Mouse (Mus musculus): ENCODE data around the gene Ccdc183. TPM values are rescaled to one million over a fixed set of nuclear protein-coding genes. Genes with fewer than 3 reads are reported as not detected.

The Ccdc183 gene
- not detected for polyA plus RNA-seq (2015; fragmentation: Illumina TruSeq; extraction: RNeasy Lipid Tissue Mini Kit (QIAGEN cat#74804); ENCODE audit: insufficient read depth, low read depth, low replicate concordance)

DNA sequence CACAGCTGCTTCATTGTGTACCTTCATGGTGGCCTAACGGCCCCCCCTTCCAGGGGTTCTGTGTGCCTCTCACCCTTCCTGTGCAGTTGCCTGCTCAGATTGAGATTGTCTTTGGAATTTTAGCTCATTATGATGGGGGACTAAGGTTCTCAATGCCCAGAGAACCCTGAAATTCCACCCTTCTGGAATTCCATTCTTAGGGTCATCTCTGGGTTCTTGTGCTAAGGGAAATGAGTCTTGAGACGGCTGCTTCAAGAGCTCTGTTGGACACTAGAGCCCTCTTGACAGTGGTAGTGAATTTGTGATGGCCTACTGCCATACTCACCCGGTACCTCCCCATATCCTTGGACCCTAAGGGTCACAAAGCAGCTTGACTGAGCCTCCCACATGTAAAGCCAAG, at the start of gene Ccdc183:
TSS of gene Ccdc183 (minus strand) at position 101 of the 400 bp plus-strand sequence.

GRCm38 (mm10) chr2:25657652-25658051, 40.2 kb upstream of the Ccdc183 start, which contains the start of gene Lcn5:
Gene Lcn5, plus strand, starts transcription at chr2:25657952.

DNA sequence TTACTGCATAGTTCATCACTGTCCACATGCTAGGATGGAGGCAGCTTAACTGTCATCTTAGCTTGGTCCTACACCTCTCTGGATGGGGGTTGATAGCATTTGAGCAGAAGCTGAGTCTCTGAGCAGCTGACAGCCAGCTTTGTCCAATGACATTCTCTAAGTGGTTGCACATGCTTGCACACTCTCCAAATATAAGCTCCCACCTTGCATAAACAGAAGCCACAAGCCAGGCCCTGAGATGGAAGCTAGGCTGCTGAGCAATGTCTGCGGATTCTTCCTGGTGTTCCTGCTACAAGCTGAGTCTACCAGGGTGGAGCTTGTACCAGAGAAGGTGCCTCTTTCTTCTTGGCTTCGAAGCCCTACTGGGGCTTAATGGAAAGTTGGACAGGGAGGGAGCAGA, 35.4 kb upstream of the Ccdc183 start, which contains the start of gene Lcn8:
TSS of gene Lcn8 (plus strand) at position 219 of the 400 bp plus-strand sequence.

GRCm38 (mm10) chr2:25627811-25628210, 10.3 kb upstream of the Ccdc183 start, which contains the start of gene Fcna:
Gene Fcna, minus strand, starts transcription at chr2:25628030.

GRCm38 (mm10) chr2:25621229-25622200, 4.0 kb upstream of the Ccdc183 start, which contains the start of gene Tmem141:
Gene Tmem141, minus strand, starts transcription at chr2:25622005.

GRCm38 (mm10) chr2:25607761-25608622, 9.5 kb downstream of the Ccdc183 start, which contains the start of gene Rabl6:
Gene Rabl6, minus strand, starts transcription at chr2:25608521.

DNA sequence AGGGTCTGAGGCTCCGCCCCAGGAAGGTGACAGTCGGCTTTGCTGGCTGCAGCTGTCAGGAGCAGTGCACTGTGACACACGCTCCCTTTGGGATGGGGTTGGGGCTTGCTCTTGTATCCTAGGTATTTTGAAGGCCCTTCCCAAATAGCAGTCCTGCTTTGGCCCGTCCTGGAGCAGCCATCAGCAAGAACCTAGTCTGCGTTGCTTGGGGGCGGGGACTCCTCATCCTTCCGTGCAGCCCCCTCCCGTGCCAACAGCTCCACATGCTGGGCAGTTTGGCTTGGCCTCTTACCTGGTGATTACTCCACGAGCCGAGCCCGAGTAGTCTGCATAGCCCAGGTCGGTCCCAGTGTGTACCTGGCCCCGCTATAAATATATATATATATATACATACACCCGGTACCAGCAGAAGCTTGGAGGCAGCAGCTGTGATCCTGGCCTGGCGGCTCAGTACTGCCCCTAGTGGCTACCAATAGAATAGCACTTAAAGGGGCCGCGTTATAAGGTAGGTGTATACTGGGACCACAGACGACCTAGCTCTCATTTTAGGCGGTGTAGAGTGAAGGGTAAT, 36.1 kb downstream of the Ccdc183 start, which contains the start of gene Ajm1:
TSS of gene Ajm1 (minus strand) at position 464 of the 571 bp plus-strand sequence.

DNA sequence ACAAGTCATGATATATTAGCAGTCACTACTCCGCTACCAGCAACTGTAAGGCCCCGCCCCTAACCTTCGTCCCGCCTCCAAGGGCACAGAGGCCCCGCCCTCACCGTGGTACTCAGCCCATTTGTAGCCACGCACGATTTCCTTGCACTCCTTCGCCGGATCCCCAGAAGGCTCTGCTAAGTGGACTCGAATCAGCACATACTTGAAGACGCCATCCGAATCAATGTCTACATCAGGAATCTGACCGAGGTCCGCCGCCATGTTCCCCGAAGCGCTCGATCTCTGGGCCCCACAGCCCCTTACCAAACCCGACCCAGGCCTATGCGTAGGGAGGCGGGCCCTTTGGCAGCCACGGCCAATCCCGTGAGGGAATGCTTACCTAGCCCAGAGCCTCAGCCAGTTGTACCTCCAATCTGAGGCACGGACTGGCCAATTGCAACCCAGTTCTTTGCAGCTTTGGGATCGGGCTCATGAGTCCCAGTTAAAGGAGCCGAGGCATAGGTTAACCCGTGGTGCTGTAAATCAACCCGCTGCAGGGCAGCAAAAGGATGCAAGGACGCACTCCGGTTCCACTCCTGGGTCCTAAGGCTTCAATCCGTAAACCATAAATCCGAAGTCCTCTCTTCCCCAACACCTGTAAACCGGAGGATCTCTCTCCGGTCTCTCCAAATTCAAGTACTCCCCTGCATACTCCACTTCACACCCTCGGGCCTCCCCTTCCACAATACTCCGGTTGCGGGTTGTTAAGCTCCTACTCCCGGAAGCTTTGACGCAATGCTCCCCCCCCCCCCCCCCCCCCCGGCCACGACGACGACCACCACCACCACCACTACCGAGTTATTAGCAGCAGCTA, 42.7 kb downstream of the Ccdc183 start, which contains the start of the genes Mamdc4 and Phpt1:
TSS of gene Mamdc4 (minus strand) at position 267 of the 853 bp plus-strand sequence.
TSS of gene Phpt1 (minus strand) at position 646 of the 853 bp plus-strand sequence.

Other genes starting within 250 kb of the Ccdc183 start
- not detected for gene Sapcd2, start 245.4 kb downstream of the Ccdc183 start, polyA plus RNA-seq (2015; fragmentation: Illumina TruSeq; extraction: RNeasy Lipid Tissue Mini Kit (QIAGEN cat#74804); ENCODE audit: insufficient read depth, low read depth, low replicate concordance)
- gene Entpd2, start 221.8 kb downstream of the Ccdc183 start, polyA plus RNA-seq (2015; fragmentation: Illumina TruSeq; extraction: RNeasy Lipid Tissue Mini Kit (QIAGEN cat#74804); ENCODE audit: insufficient read depth, low read depth, low replicate concordance) = 16.2 TPM
- 96.2 TPM for gene Npdc1, start 218.3 kb downstream of the Ccdc183 start, polyA plus RNA-seq (2015; fragmentation: Illumina TruSeq; extraction: RNeasy Lipid Tissue Mini Kit (QIAGEN cat#74804); ENCODE audit: insufficient read depth, low read depth, low replicate concordance)
- gene Fut7, start 194.4 kb downstream of the Ccdc183 start, polyA plus RNA-seq (2015; fragmentation: Illumina TruSeq; extraction: RNeasy Lipid Tissue Mini Kit (QIAGEN cat#74804); ENCODE audit: insufficient read depth, low read depth, low replicate concordance) = not detected
- 12.8 TPM for gene Abca2, start 189.0 kb downstream of the Ccdc183 start, polyA plus RNA-seq (2015; fragmentation: Illumina TruSeq; extraction: RNeasy Lipid Tissue Mini Kit (QIAGEN cat#74804); ENCODE audit: insufficient read depth, low read depth, low replicate concordance)
- not detected for gene Clic3, start 160.8 kb downstream of the Ccdc183 start, polyA plus RNA-seq (2015; fragmentation: Illumina TruSeq; extraction: RNeasy Lipid Tissue Mini Kit (QIAGEN cat#74804); ENCODE audit: insufficient read depth, low read depth, low replicate concordance)
- gene Paxx, start 156.6 kb downstream of the Ccdc183 start, polyA plus RNA-seq (2015; fragmentation: Illumina TruSeq; extraction: RNeasy Lipid Tissue Mini Kit (QIAGEN cat#74804); ENCODE audit: insufficient read depth, low read depth, low replicate concordance) = 43.3 TPM
- 2.9 TPM for gene Ptgds, start 147.6 kb downstream of the Ccdc183 start, polyA plus RNA-seq (2015; fragmentation: Illumina TruSeq; extraction: RNeasy Lipid Tissue Mini Kit (QIAGEN cat#74804); ENCODE audit: insufficient read depth, low read depth, low replicate concordance)
- gene Lcn12, start 123.8 kb downstream of the Ccdc183 start, polyA plus RNA-seq (2015; fragmentation: Illumina TruSeq; extraction: RNeasy Lipid Tissue Mini Kit (QIAGEN cat#74804); ENCODE audit: insufficient read depth, low read depth, low replicate concordance) = not detected
- gene Fbxw5, start 116.9 kb downstream of the Ccdc183 start, polyA plus RNA-seq (2015; fragmentation: Illumina TruSeq; extraction: RNeasy Lipid Tissue Mini Kit (QIAGEN cat#74804); ENCODE audit: insufficient read depth, low read depth, low replicate concordance) = 26.2 TPM
- 1.0 TPM for gene C8g, start 116.0 kb downstream of the Ccdc183 start, polyA plus RNA-seq (2015; fragmentation: Illumina TruSeq; extraction: RNeasy Lipid Tissue Mini Kit (QIAGEN cat#74804); ENCODE audit: insufficient read depth, low read depth, low replicate concordance)
- 5.1 TPM for gene Traf2, start 70.7 kb downstream of the Ccdc183 start, polyA plus RNA-seq (2015; fragmentation: Illumina TruSeq; extraction: RNeasy Lipid Tissue Mini Kit (QIAGEN cat#74804); ENCODE audit: insufficient read depth, low read depth, low replicate concordance)
- 66.9 TPM for gene Edf1, start 59.8 kb downstream of the Ccdc183 start, polyA plus RNA-seq (2015; fragmentation: Illumina TruSeq; extraction: RNeasy Lipid Tissue Mini Kit (QIAGEN cat#74804); ENCODE audit: insufficient read depth, low read depth, low replicate concordance)
- 2.6 TPM for gene Mamdc4, start 42.8 kb downstream of the Ccdc183 start, polyA plus RNA-seq (2015; fragmentation: Illumina TruSeq; extraction: RNeasy Lipid Tissue Mini Kit (QIAGEN cat#74804); ENCODE audit: insufficient read depth, low read depth, low replicate concordance)
- 9.9 TPM for gene Phpt1, start 42.5 kb downstream of the Ccdc183 start, polyA plus RNA-seq (2015; fragmentation: Illumina TruSeq; extraction: RNeasy Lipid Tissue Mini Kit (QIAGEN cat#74804); ENCODE audit: insufficient read depth, low read depth, low replicate concordance)
- gene Ajm1, start 35.9 kb downstream of the Ccdc183 start, polyA plus RNA-seq (2015; fragmentation: Illumina TruSeq; extraction: RNeasy Lipid Tissue Mini Kit (QIAGEN cat#74804); ENCODE audit: insufficient read depth, low read depth, low replicate concordance) = 0.63 TPM
- 52.4 TPM for gene Rabl6, start 9.2 kb downstream of the Ccdc183 start, polyA plus RNA-seq (2015; fragmentation: Illumina TruSeq; extraction: RNeasy Lipid Tissue Mini Kit (QIAGEN cat#74804); ENCODE audit: insufficient read depth, low read depth, low replicate concordance)
- 9.0 TPM for gene Tmem141, start 4.3 kb upstream of the Ccdc183 start, polyA plus RNA-seq (2015; fragmentation: Illumina TruSeq; extraction: RNeasy Lipid Tissue Mini Kit (QIAGEN cat#74804); ENCODE audit: insufficient read depth, low read depth, low replicate concordance)
- gene Fcna, start 10.4 kb upstream of the Ccdc183 start, polyA plus RNA-seq (2015; fragmentation: Illumina TruSeq; extraction: RNeasy Lipid Tissue Mini Kit (QIAGEN cat#74804); ENCODE audit: insufficient read depth, low read depth, low replicate concordance) = 9.0 TPM
- gene Lcn8, start 35.4 kb upstream of the Ccdc183 start, polyA plus RNA-seq (2015; fragmentation: Illumina TruSeq; extraction: RNeasy Lipid Tissue Mini Kit (QIAGEN cat#74804); ENCODE audit: insufficient read depth, low read depth, low replicate concordance) = not detected
- not detected for gene Lcn5, start 40.3 kb upstream of the Ccdc183 start, polyA plus RNA-seq (2015; fragmentation: Illumina TruSeq; extraction: RNeasy Lipid Tissue Mini Kit (QIAGEN cat#74804); ENCODE audit: insufficient read depth, low read depth, low replicate concordance)
- not detected for gene Lcn6, start 59.1 kb upstream of the Ccdc183 start, polyA plus RNA-seq (2015; fragmentation: Illumina TruSeq; extraction: RNeasy Lipid Tissue Mini Kit (QIAGEN cat#74804); ENCODE audit: insufficient read depth, low read depth, low replicate concordance)
- not detected for gene Lcn10, start 65.0 kb upstream of the Ccdc183 start, polyA plus RNA-seq (2015; fragmentation: Illumina TruSeq; extraction: RNeasy Lipid Tissue Mini Kit (QIAGEN cat#74804); ENCODE audit: insufficient read depth, low read depth, low replicate concordance)
- gene Obp2a, start 82.4 kb upstream of the Ccdc183 start, polyA plus RNA-seq (2015; fragmentation: Illumina TruSeq; extraction: RNeasy Lipid Tissue Mini Kit (QIAGEN cat#74804); ENCODE audit: insufficient read depth, low read depth, low replicate concordance) = not detected
- 5.2 TPM for gene Bmyc, start 89.1 kb upstream of the Ccdc183 start, polyA plus RNA-seq (2015; fragmentation: Illumina TruSeq; extraction: RNeasy Lipid Tissue Mini Kit (QIAGEN cat#74804); ENCODE audit: insufficient read depth, low read depth, low replicate concordance)
- gene Obp2b, start 119.3 kb upstream of the Ccdc183 start, polyA plus RNA-seq (2015; fragmentation: Illumina TruSeq; extraction: RNeasy Lipid Tissue Mini Kit (QIAGEN cat#74804); ENCODE audit: insufficient read depth, low read depth, low replicate concordance) = not detected
- not detected for gene Lcn3, start 147.9 kb upstream of the Ccdc183 start, polyA plus RNA-seq (2015; fragmentation: Illumina TruSeq; extraction: RNeasy Lipid Tissue Mini Kit (QIAGEN cat#74804); ENCODE audit: insufficient read depth, low read depth, low replicate concordance)
- not detected for gene Lcn11, start 159.3 kb upstream of the Ccdc183 start, polyA plus RNA-seq (2015; fragmentation: Illumina TruSeq; extraction: RNeasy Lipid Tissue Mini Kit (QIAGEN cat#74804); ENCODE audit: insufficient read depth, low read depth, low replicate concordance)
- not detected for gene Gm13539, start 164.6 kb upstream of the Ccdc183 start, polyA plus RNA-seq (2015; fragmentation: Illumina TruSeq; extraction: RNeasy Lipid Tissue Mini Kit (QIAGEN cat#74804); ENCODE audit: insufficient read depth, low read depth, low replicate concordance)
- not detected for gene Glt6d1, start 198.2 kb upstream of the Ccdc183 start, polyA plus RNA-seq (2015; fragmentation: Illumina TruSeq; extraction: RNeasy Lipid Tissue Mini Kit (QIAGEN cat#74804); ENCODE audit: insufficient read depth, low read depth, low replicate concordance)
- not detected for gene Lcn9, start 205.5 kb upstream of the Ccdc183 start, polyA plus RNA-seq (2015; fragmentation: Illumina TruSeq; extraction: RNeasy Lipid Tissue Mini Kit (QIAGEN cat#74804); ENCODE audit: insufficient read depth, low read depth, low replicate concordance)
- not detected for gene Sohlh1, start 229.6 kb upstream of the Ccdc183 start, polyA plus RNA-seq (2015; fragmentation: Illumina TruSeq; extraction: RNeasy Lipid Tissue Mini Kit (QIAGEN cat#74804); ENCODE audit: insufficient read depth, low read depth, low replicate concordance)
- 0.18 TPM for gene Kcnt1, start 246.1 kb upstream of the Ccdc183 start, polyA plus RNA-seq (2015; fragmentation: Illumina TruSeq; extraction: RNeasy Lipid Tissue Mini Kit (QIAGEN cat#74804); ENCODE audit: insufficient read depth, low read depth, low replicate concordance)